Mouse (Mus musculus) cerebellum, adult 11 months (tissue): ENCODE results near the gene Rita1.

ENCODE experiments used
- DNase-seq: peaks from one replicate; pipeline ENCODE4 v3.0.0; 2022

The Rita1 gene

GRCm38 (mm10) chr5:120627515-120628300 lies 15.3 kb upstream of the Rita1 start:
- DNase-seq: no peak

DNA sequence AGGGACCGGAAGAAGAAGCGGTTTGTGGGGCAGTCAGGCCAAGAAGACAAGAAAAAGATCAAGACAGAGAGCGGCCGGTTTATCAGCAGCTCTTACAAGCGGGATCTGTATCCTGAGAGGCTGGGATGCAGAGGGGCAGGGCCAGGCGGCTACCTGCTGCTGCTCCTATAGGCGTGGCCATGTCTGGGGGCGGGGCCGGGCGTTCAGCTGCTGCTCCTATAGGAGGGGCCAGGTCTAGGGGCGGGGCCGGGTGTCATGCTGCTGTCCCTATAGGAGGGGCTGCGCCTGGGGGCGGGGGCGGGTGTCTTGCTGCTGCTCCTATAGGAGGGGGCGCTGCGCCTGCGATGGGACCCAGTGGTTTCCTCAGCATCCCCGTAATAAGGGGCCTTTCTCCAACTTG lies 14.0 kb upstream of the Rita1 start:
- no peak for DNase-seq

GRCm38 (mm10) chr5:120624427-120624826 lies 12.0 kb upstream of the Rita1 start:
- no peak for DNase-seq

DNA sequence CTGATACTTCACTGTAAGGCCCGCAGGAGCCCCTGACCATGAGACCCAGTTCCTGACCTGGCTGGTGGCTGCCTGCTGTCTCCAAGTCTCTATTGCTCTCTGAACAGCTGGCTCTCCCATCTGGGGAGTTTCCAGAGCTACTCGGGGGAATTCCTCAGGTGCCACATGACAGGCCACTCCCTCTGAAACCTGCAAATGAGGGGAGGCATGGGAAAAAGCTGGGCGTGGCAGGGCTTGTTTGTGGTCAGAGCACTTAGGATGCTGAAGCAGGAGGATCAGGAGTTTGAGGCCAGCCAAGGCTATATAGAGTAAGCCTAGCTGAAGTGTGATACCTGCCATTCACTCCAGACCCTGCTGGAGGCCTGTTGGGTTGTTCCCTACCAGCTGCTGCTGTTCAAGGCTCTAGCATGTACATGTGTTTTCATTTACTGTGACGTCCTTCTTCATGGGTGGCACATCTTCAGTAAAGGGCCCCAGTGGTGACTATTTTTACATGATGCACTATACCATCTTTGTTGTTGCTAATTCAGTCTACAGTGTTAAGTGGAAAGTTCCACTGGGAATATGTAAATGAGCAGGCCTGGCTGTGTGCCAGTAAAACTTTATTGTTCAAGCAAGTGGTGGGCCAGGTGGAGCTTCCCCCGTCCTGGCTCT lies 9.9 kb upstream of the Rita1 start:
- DNase-seq: no peak

- DNase-seq: no peak
Observed at GRCm38 (mm10) chr5:120621846-120622197, 9.4 kb upstream of the Rita1 start.

GRCm38 (mm10) chr5:120621078-120621765 lies 8.8 kb upstream of the Rita1 start:
- DNase-seq: no peak

DNA sequence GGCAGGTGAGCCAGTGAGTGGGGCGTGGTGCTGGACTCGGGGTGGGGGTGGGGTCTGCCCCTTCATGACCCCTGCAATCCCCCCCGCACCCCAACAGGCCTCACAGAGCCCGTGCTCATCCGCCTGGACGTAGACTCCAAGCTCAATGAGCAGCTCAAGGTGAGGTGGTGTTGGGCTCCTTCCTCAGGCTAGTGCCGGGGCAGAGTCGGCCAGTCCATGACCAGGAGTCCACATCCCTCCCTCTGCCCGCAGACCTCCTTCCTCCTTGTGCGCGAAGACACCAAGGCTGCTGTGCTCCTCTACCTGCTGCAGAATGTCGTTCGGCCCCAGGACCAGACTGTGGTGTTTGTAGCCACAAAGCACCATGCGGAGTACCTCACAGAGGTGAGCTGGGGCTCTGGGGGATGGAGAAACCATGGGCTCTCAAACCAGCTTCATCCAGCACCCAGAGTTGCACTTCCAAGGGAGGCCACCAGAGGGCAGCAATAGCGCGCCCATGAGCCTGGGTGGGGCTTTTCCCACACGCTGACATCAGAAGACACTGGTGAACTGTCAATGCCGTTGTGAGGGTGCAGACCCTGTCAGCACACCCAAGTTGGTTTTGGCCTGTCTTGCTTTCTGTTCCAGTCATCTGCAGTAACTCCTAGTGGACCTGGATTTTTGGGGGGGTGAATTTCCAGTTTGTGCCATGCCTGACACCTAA lies 8.1 kb upstream of the Rita1 start:
- peak; percentile 69 for DNase-seq

GRCm38 (mm10) chr5:120619201-120619600 lies 6.8 kb upstream of the Rita1 start:
- no peak for DNase-seq

- DNase-seq: no peak
Observed at GRCm38 (mm10) chr5:120618778-120619177, 6.4 kb upstream of the Rita1 start.

DNA sequence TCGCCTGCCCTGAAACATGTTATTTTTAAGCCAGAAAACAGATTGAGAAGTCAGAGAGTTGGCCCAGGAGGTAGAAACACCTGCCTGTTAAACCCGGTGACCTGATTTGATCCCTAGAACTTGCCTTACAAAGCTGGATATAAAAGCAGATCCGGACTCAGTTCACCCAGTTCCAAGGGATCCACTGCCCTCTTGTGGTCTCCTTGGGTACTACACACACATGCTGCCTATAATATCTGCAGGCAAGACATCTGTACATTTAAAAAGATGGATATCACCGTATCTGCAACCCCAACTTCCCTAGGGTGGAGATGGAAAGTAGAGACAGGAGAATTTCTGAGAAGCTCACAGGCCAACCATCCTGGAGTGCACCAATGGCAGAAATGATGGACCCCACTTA lies 3.5 kb upstream of the Rita1 start:
- no peak for DNase-seq

GRCm38 (mm10) chr5:120612822-120613604 lies 624 bp upstream of the Rita1 start:
- DNase-seq: peak; percentile 100

DNA sequence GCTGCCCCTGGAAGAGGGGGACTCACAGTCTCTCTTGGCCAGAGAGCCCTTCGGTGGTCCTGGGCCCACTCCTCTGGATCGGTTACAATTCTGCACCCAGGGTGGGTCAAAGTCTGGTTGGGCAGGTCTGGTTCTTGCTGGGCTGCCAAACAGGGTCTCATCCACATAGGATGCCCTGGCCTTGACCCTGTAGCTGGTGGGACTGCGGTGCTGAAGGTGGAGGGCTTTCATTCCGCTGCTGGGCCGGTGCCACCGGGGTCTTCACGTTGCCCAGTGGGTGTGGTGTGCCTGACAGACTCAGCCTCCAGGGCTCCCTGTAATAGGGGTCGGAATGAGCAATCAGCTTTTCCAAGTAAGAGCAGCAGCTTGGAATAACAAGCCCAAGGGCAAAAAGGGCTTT lies 973 bp downstream of the Rita1 start:
- DNase-seq: no peak

- DNase-seq: no peak
Observed at GRCm38 (mm10) chr5:120610906-120611305, 1.5 kb downstream of the Rita1 start.

DNA sequence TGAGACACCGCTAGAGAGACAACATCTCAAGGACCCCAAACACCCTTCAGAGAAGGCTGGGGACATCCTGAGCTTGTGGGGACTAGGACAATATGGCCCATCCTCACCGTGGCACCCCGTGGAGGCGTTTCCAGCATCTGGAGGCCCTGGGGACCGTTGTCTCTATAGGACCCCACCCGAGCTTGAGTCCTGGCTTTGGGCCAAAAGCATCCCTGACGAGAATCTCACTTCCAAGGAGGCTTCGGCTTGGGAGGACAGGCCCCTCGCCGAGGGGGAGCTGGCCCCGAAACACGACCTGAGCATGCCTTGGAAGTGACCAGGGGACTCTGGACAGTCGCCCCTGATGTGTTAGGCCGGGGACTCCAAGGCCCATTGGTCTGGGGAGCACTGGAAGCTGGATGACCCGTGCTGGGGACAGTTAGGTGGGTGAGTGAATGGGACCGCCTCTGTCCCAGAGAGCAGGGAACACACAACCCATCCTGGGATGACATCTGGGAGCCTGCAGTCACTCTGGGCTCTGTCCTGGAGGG lies 3.1 kb downstream of the Rita1 start:
- no peak for DNase-seq

- DNase-seq: no peak
Observed at GRCm38 (mm10) chr5:120607335-120607734, 5.1 kb downstream of the Rita1 start.

DNA sequence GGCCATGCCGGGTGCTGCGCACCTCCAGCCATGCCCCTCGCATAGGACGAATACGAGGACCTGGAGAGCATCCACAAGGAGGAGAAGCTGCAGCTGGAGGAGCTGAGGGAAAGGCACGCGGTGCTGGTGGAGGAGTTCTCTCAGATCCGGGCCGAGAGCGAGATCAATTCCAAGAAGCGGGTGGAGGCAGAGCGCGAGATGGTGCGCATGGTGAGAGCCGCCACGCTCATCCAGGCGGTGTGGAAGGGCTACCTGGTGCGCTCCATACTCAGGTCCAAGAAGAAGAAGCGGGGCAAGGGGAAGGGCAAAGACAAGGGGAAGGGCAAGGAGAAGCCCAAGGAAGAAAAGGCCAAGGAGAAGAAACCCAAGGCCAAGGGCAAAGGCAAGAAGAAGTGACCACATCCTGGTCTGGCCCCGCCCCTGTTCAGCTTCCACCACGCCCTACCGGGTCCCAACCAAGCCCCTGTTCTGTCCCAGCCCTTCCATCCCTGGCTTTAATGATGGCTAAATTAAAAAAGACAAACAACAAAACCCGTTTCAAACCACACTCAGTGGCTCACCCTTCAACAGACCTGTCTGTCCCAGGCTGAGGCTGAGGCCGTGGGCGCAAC lies 5.7 kb downstream of the Rita1 start:
- no peak for DNase-seq

DNA sequence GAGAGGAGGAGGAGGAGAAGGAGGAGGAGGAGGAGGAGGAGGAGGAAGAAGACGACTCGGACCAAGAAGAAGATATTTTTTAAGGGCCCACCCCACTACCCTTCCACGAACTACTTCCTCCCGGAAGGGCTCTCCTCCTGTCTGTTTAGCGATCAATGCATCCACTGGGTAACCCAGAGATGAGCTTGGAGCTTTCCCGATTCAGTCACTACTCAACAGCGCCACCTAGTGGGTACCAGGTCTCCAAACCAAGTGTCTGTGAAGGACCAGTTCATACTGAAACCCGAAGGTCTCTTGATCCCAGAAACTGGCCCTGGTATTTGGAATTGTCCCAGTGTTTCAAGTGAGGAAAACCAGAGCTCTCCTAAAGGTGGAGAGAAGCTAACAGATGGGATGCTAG lies 6.7 kb downstream of the Rita1 start:
- peak; percentile 91 for DNase-seq

DNA sequence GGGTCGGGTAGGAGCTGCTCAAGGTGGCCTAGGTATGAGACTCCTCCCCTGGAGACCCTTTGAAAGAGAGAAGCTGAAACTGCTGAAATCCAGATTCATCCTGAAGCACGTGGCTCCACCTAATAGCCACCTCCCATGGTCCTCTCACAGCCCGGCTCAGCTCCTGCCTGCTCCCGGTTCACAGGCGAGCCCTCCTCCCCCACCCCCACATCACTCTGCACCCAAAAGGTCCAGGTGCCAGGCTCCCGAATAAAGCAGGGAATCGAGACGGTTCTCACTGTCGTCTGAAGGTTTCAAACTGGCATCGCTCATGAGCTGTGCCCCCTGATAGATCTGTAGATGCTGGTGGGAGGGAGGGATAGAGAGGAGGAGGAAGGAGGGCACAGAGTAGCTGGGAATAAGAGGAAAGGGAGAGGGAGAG lies 7.1 kb downstream of the Rita1 start:
- no peak for DNase-seq

DNA sequence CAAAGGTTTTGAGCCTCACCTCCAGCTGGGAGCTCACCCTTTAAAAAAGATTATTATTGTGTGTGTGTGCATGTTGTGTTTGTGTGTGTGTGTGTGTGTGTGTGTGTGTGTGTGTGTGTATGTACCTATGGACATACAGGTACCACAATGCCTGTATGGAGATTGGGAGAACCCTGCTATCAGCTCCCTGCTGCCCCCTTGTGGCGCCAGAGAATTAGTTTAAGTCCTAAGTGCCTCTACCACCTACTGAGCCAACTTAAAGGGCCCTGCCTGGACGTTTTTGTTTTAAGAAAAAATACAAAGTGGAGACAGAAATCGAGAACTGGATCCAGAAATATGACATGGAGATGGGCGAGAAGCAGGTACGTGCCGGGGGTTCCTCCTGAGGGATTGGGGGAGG lies 7.5 kb downstream of the Rita1 start:
- peak; percentile 88 for DNase-seq

DNA sequence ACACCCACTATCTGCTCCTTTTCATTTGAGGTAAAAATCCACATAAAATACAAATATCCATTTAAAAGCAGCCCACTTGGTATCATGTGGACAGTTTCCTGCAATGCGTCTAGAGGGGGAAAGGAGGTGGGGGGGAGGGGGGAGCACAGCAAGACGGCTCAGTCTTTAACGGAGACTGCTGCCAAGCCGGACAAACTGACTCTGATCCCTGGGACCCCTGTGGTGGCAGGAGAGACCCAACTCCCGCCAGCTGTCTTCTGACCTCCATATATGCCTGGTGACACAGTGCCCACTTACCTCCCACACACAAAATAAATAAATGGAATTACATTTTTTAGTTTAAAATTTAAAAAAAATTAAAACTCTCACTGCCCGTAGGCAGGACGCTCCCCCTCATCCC lies 8.9 kb downstream of the Rita1 start:
- DNase-seq: no peak

DNA sequence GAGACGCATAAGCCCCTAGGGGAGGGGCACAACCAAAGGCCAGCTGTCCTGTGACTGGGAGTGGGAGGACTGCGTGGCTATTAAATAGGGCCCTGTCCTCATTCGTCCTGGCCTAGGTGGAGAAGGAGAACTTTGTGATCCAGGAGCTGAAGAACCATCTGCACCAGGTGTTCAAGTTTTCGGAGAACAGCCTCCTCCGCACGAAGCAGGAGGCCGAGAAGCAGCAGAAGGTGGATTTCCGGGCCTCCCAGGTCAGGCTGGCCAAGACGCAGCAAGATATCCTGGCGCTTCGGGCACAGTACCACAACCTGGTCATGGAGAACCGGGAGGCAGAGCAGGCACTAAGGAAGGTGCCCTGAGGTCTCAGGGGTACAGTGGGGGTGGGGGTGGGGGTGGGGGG lies 10.2 kb downstream of the Rita1 start:
- DNase-seq: no peak
